21 mouse cellular contexts compared by ENCODE assay signal in genomic region chr6:98748618-98749017, GRCm38 (mm10).
DNase-seq lines count a peak whose midpoint lies in the region; ATAC-seq and TF ChIP-seq lines count a peak whose summit lies in the region.
"Had no signal": no experiment of that assay in that cellular context is flagged by ENCODE, and none has a peak within 500 bp of the region (broad histone marks: within the 10 kb centered on the region; RNA-seq: fewer than 3 reads in every experiment).

No protein-coding gene starts in this region.

- H3K36me3 ChIP-seq in embryonic facial prominence, embryonic 14.5 days (ENCODE audit: control insufficient read depth, insufficient read depth, low read length) = no peaks in the 10 kb centered on the region
- H3K36me3 ChIP-seq in embryonic facial prominence, embryonic 10.5 days (replicated peaks) = no peaks in the 10 kb centered on the region
- no peaks in the 10 kb centered on the region for H3K36me3 ChIP-seq in stomach, embryonic 16.5 days (ENCODE audit: control insufficient read depth, insufficient read depth, low read length)
- no peaks in the 10 kb centered on the region for H3K36me3 ChIP-seq in stomach, postnatal 0 days (ENCODE audit: control insufficient read depth, insufficient read depth, low read length)
- H3K36me3 ChIP-seq: embryonic facial prominence, embryonic 12.5 days; forebrain, embryonic 12.5 days; forebrain, embryonic 15.5 days; hindbrain, embryonic 10.5 days had no signal

- intact Hi-C loops in heart, postnatal 36 days (cut with DNase I) = no loop called here

- no peak for TF ChIP-seq EP300 in stomach, postnatal 0 days (optimal IDR thresholded peaks at IDR 0.05)

- no peaks in the 10 kb centered on the region for H3K27me3 ChIP-seq in embryonic facial prominence, embryonic 14.5 days (replicated peaks; ENCODE audit: control insufficient read depth, insufficient read depth, low read length)
- no peaks in the 10 kb centered on the region for H3K27me3 ChIP-seq in embryonic facial prominence, embryonic 10.5 days (replicated peaks; ENCODE audit: low read depth, poor library complexity, severe bottlenecking)
- H3K27me3 ChIP-seq in stomach, embryonic 16.5 days (ENCODE audit: control insufficient read depth, insufficient read depth, low read length) = no peaks in the 10 kb centered on the region
- H3K27me3 ChIP-seq in stomach, postnatal 0 days (ENCODE audit: control insufficient read depth, insufficient read depth, low read length) = no peaks in the 10 kb centered on the region
- H3K27me3 ChIP-seq: embryonic facial prominence, embryonic 12.5 days; forebrain, embryonic 12.5 days had no signal

- H3K4me1 ChIP-seq in embryonic facial prominence, embryonic 14.5 days (ENCODE audit: control insufficient read depth, insufficient read depth, low read length) = no peaks in the 10 kb centered on the region
- H3K4me1 ChIP-seq in embryonic facial prominence, embryonic 10.5 days = no peaks in the 10 kb centered on the region
- H3K4me1 ChIP-seq in stomach, embryonic 16.5 days (ENCODE audit: control insufficient read depth, insufficient read depth, low read length) = 0 out of 2 replicates have a peak, but pooled peaks cover 3% of the 10 kb centered on the region
- no peaks in the 10 kb centered on the region for H3K4me1 ChIP-seq in stomach, postnatal 0 days (replicated peaks; ENCODE audit: control insufficient read depth, insufficient read depth)
- H3K4me1 ChIP-seq: embryonic facial prominence, embryonic 12.5 days; forebrain, embryonic 12.5 days; forebrain, embryonic 15.5 days; hindbrain, embryonic 10.5 days had no signal

- H3K9me3 ChIP-seq in embryonic facial prominence, embryonic 14.5 days (ENCODE audit: control insufficient read depth, low read length) = no peaks in the 10 kb centered on the region
- H3K9me3 ChIP-seq in embryonic facial prominence, embryonic 10.5 days = no peaks in the 10 kb centered on the region
- H3K9me3 ChIP-seq in stomach, embryonic 16.5 days (replicated peaks; ENCODE audit: control insufficient read depth, low read length) = no peaks in the 10 kb centered on the region
- H3K9me3 ChIP-seq in stomach, postnatal 0 days (ENCODE audit: control insufficient read depth, low read length) = no peaks in the 10 kb centered on the region
- H3K9me3 ChIP-seq: embryonic facial prominence, embryonic 12.5 days; forebrain, embryonic 12.5 days; forebrain, embryonic 15.5 days; hindbrain, embryonic 10.5 days had no signal

- DNase-seq in embryonic facial prominence, embryonic 14.5 days (ENCODE audit: low spot score) = peak; percentile 72
- DNase-seq in embryonic facial prominence, embryonic 10.5 days (ENCODE audit: low spot score) = no peak
- peak; percentile 22 for DNase-seq in heart, adult 11 months
- DNase-seq in heart, postnatal 36 days = no peak
- DNase-seq in stomach, postnatal 0 days (ENCODE audit: low spot score) = no peak
- DNase-seq: adrenal gland, postnatal 10 days; cerebellum, adult 18-20 months; cerebellum, adult 9-10 months; cerebellum, postnatal 14 days; gastrocnemius, postnatal 36 days had no signal

- no peak overlapping the region for H3K4me3 ChIP-seq in embryonic facial prominence, embryonic 14.5 days (ENCODE audit: low read depth, low read length)
- no peak overlapping the region for H3K4me3 ChIP-seq in embryonic facial prominence, embryonic 10.5 days
- no peak overlapping the region for H3K4me3 ChIP-seq in stomach, embryonic 16.5 days (replicated peaks; ENCODE audit: low read length)
- H3K4me3 ChIP-seq in stomach, postnatal 0 days (ENCODE audit: low read depth, low read length) = no peak overlapping the region
- H3K4me3 ChIP-seq: embryonic facial prominence, embryonic 12.5 days; erythroblast, embryonic 14.5 days; forebrain, embryonic 12.5 days; forebrain, embryonic 15.5 days; hindbrain, embryonic 10.5 days had no signal

- TF ChIP-seq CTCF in stomach, postnatal 0 days (IDR thresholded peaks at IDR 0.05; ENCODE audit: low read depth) = no peak

- WGBS in embryonic facial prominence, embryonic 14.5 days = 64% methylated on average over 4 of the region's 4 CpGs
- WGBS in embryonic facial prominence, embryonic 10.5 days = 89% methylated on average over 4 of the region's 4 CpGs
- 52% methylated on average over 4 of the region's 4 CpGs for WGBS in stomach, embryonic 16.5 days
- WGBS in stomach, postnatal 0 days = 35% methylated on average over 4 of the region's 4 CpGs

- ATAC-seq in embryonic facial prominence, embryonic 14.5 days (ENCODE audit: low read depth) = no peak
- ATAC-seq in stomach, embryonic 16.5 days (ENCODE audit: insufficient read depth, low FRiP score) = no peak
- ATAC-seq in stomach, postnatal 0 days (ENCODE audit: low FRiP score, low TSS enrichment) = no peak
- no peak for ATAC-seq in inflammation-experienced regulatory T-cells, adult 6 months
- ATAC-seq: forebrain, embryonic 15.5 days; hindbrain, postnatal 0 days; Patski had no signal

- H3K27ac ChIP-seq in embryonic facial prominence, embryonic 14.5 days (replicated peaks; ENCODE audit: low read depth, low read length) = no peak overlapping the region
- no peak overlapping the region for H3K27ac ChIP-seq in embryonic facial prominence, embryonic 10.5 days (replicated peaks)
- peak overlapping the region; percentile 31; the same call in 1 of the 2 replicates for H3K27ac ChIP-seq in stomach, embryonic 16.5 days (ENCODE audit: low read length)
- no peak overlapping the region for H3K27ac ChIP-seq in stomach, postnatal 0 days (replicated peaks)
- H3K27ac ChIP-seq: embryonic facial prominence, embryonic 12.5 days; forebrain, embryonic 12.5 days; forebrain, embryonic 15.5 days; hindbrain, embryonic 10.5 days; hindbrain, embryonic 14.5 days; hindbrain, postnatal 0 days had no signal

- no peak overlapping the region for H3K4me2 ChIP-seq in embryonic facial prominence, embryonic 14.5 days (ENCODE audit: low read depth, low read length)
- H3K4me2 ChIP-seq in stomach, embryonic 16.5 days (ENCODE audit: low read depth, low read length) = no peak overlapping the region
- H3K4me2 ChIP-seq in stomach, postnatal 0 days (replicated peaks; ENCODE audit: low read depth) = no peak overlapping the region
- H3K4me2 ChIP-seq: embryonic facial prominence, embryonic 12.5 days; forebrain, embryonic 12.5 days; forebrain, embryonic 15.5 days; heart, embryonic 11.5 days; hindbrain, embryonic 14.5 days had no signal

- no peak overlapping the region for H3K9ac ChIP-seq in embryonic facial prominence, embryonic 14.5 days (ENCODE audit: low read depth, low read length)
- no peak overlapping the region for H3K9ac ChIP-seq in stomach, embryonic 16.5 days (ENCODE audit: low read length)
- H3K9ac ChIP-seq in stomach, postnatal 0 days (ENCODE audit: low read length) = no peak overlapping the region
- H3K9ac ChIP-seq: embryonic facial prominence, embryonic 12.5 days; forebrain, embryonic 12.5 days; forebrain, embryonic 15.5 days; hindbrain, embryonic 14.5 days had no signal

Comparison
In these comparisons a context has a peak if more than half of its experiments do, and no peak if none do; other contexts are left out.
1. DNase-seq: peak in embryonic facial prominence, embryonic 14.5 days (single experiment) and heart, adult 11 months (single experiment); none in embryonic facial prominence, embryonic 10.5 days (single experiment), heart, postnatal 36 days (0 of 2) and stomach, postnatal 0 days (single experiment).